Mouse (Mus musculus): ENCODE data around the gene Atf2.

- TF ChIP-seq GATA1 (IDR thresholded peaks at IDR 0.05; ENCODE audit: borderline replicate concordance, low read length): no peak
- TF ChIP-seq CTCF (IDR thresholded peaks at IDR 0.05; ENCODE audit: low read depth, low read length): no peak
- no peak for TF ChIP-seq POLR2AphosphoS5 (IDR thresholded peaks at IDR 0.05; ENCODE audit: insufficient replicate concordance, low read depth, low read length)
Observed at GRCm38 (mm10) chr2:73780321-73781010, 112.0 kb downstream of the Atf2 start.
